Mouse (Mus musculus) heart, embryonic 14.5 days (tissue): ENCODE measurements around the gene Anapc15. TPM values are rescaled to one million over a fixed set of nuclear protein-coding genes. Genes with fewer than 3 reads are reported as not detected.

Experiments
- ATAC-seq: fragments of 200-750 bp; cut with Nextera tagmentation; 2 replicates; pipeline ENCODE4 v1.8.0; 2017; ENCODE audit warnings: low read depth, moderate TSS enrichment; ENCODE audit not compliant: insufficient number of reproducible peaks, insufficient read depth, low FRiP score
- H3K27ac ChIP-seq, 2 experiments: fragments of 200-500 bp in 1 of 2; fragments of 300-500 bp in 1 of 2; sonication (generic) in 1 of 2; replicated peaks in 1 of 2; 2 replicates each; pipeline ENCODE4 v1.5.1; 2012 to 2014; ENCODE audit warnings: low read depth in 2 of 2, low read length in 2 of 2, control low read depth in 1 of 2, mild to moderate bottlenecking in 1 of 2, mixed read lengths in 1 of 2; ENCODE audit not compliant: control insufficient read depth in 1 of 2, insufficient read depth in 1 of 2
- H3K27me3 ChIP-seq: fragments of 300-500 bp; sonication (generic); 2 replicates; pipeline ENCODE4 v1.6.1; 2014; ENCODE audit warnings: mild to moderate bottlenecking, low read length, control low read depth; ENCODE audit not compliant: control insufficient read depth, insufficient read depth
- H3K36me3 ChIP-seq: fragments of 300-500 bp; sonication (generic); 2 replicates; pipeline ENCODE4 v1.6.1; 2014; ENCODE audit warnings: mild to moderate bottlenecking, control low read depth, low read length, mixed read lengths; ENCODE audit not compliant: control insufficient read depth, insufficient read depth
- H3K4me1 ChIP-seq, 2 experiments: fragments of 200-500 bp in 1 of 2; fragments of 300-500 bp in 1 of 2; sonication (generic) in 1 of 2; 2 replicates each; pipeline ENCODE4 v1.6.1; 2012 to 2014; ENCODE audit warnings: low read length in 2 of 2, control low read depth in 1 of 2, mixed read lengths in 1 of 2; ENCODE audit not compliant: control insufficient read depth in 2 of 2, insufficient read depth in 2 of 2
- H3K4me2 ChIP-seq: fragments of 300-500 bp; sonication (generic); 2 replicates; pipeline ENCODE4 v1.6.1; 2014; ENCODE audit warnings: mild to moderate bottlenecking, low read length
- H3K4me3 ChIP-seq, 2 experiments: fragments of 200-500 bp in 1 of 2; fragments of 300-500 bp in 1 of 2; sonication (generic) in 1 of 2; 2 replicates each; pipeline ENCODE4 v1.5.1; 2012 to 2014; ENCODE audit warnings: low read length in 2 of 2, mild to moderate bottlenecking in 2 of 2, control low read depth in 1 of 2, low read depth in 1 of 2, moderate library complexity in 1 of 2; ENCODE audit not compliant: control insufficient read depth in 1 of 2, insufficient read depth in 1 of 2
- H3K9ac ChIP-seq: fragments of 300-500 bp; sonication (generic); 2 replicates; pipeline ENCODE4 v1.6.1; 2014; ENCODE audit warnings: mild to moderate bottlenecking, low read length
- H3K9me3 ChIP-seq: fragments of 300-500 bp; sonication (generic); 2 replicates; pipeline ENCODE4 v1.6.1; 2016; ENCODE audit warnings: low read length, control low read depth; ENCODE audit not compliant: control insufficient read depth
- WGBS: fragments of 180-500 bp; shearing (Covaris S2); extraction: QIAGEN DNeasy Blood & Tissue Kit; methylation state at CpG from one replicate; pipeline ENCODE4 v1.1.7; 2014; 5-methylcytosine and 5-hydroxymethylcytosine counted together
- polyA plus RNA-seq: library from polyadenylated mRNA; unstranded; fragments of >200 nt; fragmentation: Nextera tagmentation; extraction: Ambion mirVana; gene quantifications from 2 replicates; pipeline ENCODE4 v1.2.1, GENCODE M21; 2014

Anapc15 gene
- polyA plus RNA-seq, 1 experiment from 2014 or later = 52.0 TPM

DNA sequence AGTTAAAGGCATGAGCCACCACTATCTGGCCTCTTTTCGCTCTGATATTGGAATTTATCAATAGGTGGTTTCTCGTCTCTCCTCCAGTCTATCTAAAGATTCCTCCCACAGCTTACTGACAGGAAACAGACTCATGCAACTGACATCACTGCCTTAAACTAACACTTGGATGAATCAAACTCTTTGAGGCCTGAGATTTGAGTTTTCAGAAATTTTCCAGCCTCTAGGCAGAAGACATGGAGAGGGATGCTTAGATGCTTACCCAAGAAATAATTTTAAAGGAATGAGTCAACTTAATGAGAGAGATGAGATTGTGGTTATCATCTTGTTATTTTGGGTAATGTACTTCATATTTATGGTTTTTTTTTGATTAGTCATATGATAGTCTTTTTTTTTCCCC, 9.7 kb upstream of the Anapc15 start:
- no peaks in the 10 kb centered on the region for H3K9me3 ChIP-seq
- H3K4me3 ChIP-seq = no peak overlapping the region
- 45% methylated on average over 2 of the region's 2 CpGs for WGBS
- H3K4me2 ChIP-seq = no peak overlapping the region
- ATAC-seq = no peak
- no peak overlapping the region for H3K27ac ChIP-seq
- no peak overlapping the region for H3K9ac ChIP-seq
- H3K27me3 ChIP-seq = no peaks in the 10 kb centered on the region
- no peaks in the 10 kb centered on the region for H3K4me1 ChIP-seq
- H3K36me3 ChIP-seq = no peaks in the 10 kb centered on the region

GRCm38 (mm10) chr7:101857094-101857493, 6.4 kb upstream of the Anapc15 start, which contains the start of gene Folr2:
TSS of gene Folr2 (minus strand) at chr7:101857194.
- no peaks in the 10 kb centered on the region for H3K9me3 ChIP-seq
- H3K4me3 ChIP-seq = no peak within 1 kb of the TSS
- no peaks in the 10 kb centered on the region for H3K36me3 ChIP-seq
- no peaks in the 10 kb centered on the region for H3K4me1 ChIP-seq
- H3K27ac ChIP-seq = no peak within 1 kb of the TSS
- ATAC-seq = no peak
- H3K9ac ChIP-seq = no peak within 1 kb of the TSS
- H3K27me3 ChIP-seq = no peaks in the 10 kb centered on the region
- H3K4me2 ChIP-seq = no peak within 1 kb of the TSS
- WGBS = 87% methylated on average over 4 of the region's 4 CpGs

DNA sequence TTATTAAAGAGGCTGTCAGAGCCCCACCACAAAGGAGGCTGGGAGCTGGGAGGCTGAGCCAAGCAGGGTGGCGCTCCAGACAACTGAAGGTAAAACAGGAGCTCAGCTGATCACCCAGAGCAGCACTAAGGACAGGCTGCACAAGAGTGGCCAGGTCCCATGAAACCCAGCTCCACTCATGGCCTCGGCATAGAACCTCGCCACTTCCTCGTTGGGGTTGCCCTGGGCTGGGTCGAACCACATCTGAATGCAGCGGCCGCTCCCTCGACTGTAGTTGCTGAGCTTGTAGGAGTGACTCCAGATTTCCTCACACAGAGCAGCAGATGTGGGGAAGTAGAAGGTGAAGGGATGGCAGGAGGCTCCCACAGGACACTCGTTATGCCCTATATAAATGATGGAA, 5.2 kb upstream of the Anapc15 start:
- Histone ChIP-seq H3K9me3 (no peaks in the 10 kb centered on the region), H3K36me3 (no peaks in the 10 kb centered on the region), H3K4me1 (no peaks in the 10 kb centered on the region), H3K4me3 (no peak overlapping the region), H3K27ac (no peak overlapping the region), H3K9ac (no peak overlapping the region), H3K4me2 (no peak overlapping the region), H3K27me3 (no peaks in the 10 kb centered on the region)
- no peak for ATAC-seq
- WGBS = 86% methylated on average over 9 of the region's 9 CpGs

DNA sequence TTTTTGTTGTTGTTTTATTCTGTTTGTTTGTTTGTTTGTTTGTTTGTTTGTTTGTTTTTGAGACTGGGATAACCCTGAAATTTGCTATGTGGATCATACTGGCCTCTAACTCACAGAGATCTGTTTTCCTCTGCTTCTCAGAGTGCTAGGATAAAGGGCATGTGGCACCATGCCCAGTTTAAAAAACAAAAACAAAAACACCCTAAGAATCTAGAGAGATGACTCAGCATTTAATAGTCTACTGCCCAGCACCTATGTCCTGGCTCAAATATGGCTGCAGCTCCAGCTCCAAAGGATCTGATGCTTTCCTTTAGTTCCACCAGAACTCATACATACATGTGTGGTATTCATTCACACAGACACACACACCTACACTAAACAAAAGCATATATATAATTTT, 2.5 kb upstream of the Anapc15 start:
- Histone ChIP-seq H3K4me2 (no peak overlapping the region), H3K9me3 (no peaks in the 10 kb centered on the region), H3K27me3 (no peaks in the 10 kb centered on the region), H3K4me3 (no peak overlapping the region), H3K9ac (no peak overlapping the region), H3K27ac (no peak overlapping the region), H3K36me3 (no peaks in the 10 kb centered on the region), H3K4me1 (no peaks in the 10 kb centered on the region)
- ATAC-seq = no peak

DNA sequence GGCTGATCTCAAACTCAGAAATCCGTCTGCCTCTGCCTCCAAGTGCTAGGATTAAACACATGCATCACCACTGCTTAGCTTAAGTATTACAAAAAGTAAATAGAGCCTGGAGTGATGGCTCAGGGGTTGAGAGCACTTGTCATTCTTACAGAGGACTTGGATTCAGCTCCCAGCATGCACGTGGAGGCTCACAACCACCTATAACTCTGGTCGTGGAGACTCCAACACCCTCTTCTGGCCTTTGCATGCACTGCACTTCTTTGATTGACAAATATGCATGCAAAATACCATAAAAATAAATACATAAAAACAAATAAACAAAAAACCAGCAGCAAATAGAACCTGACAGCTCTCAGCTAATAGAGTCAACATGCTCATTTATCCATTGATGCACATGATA, 1.2 kb upstream of the Anapc15 start:
- ATAC-seq = no peak
- 68% methylated on average over 3 of the region's 3 CpGs for WGBS
- no peak overlapping the region for H3K4me2 ChIP-seq

DNA sequence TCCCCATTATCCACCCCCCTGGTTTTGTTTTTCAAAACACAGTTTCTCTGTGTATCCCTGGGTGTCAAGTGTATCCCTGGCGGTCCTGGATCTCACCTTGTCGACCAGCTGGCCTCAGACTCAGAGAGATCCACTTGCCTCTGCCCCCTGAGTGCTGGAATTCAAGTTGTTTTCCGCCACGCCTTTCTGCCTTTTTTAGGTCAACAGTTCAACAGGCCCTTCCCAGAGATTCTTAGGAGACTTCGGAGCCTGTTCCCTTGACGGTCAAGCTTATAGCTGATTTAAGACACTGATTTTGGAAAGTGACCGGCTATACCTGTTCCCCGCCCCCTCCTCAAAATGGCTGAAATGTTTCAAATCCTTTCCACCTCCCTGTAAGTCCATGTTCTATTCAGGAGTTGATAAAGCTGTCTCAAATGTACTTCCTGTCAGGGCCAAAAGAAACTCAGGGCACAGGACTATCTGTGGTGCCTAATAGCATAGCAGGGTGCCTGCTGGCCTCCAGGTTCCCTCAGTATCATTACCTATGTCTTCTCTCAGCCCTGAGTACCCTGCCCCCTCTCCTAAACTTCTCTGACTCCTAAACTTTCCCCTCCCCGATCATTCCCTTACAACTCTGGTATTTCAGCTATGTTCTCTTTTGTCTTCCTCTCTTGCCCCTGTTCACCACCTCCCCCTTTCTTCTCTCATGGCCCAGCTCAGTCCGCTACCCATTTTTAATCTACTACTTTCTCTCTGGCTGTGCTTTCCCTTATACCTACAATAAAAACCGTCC, 3.2 kb downstream of the Anapc15 start:
- 75% methylated on average over 11 of the region's 11 CpGs for WGBS
- Histone ChIP-seq H3K27ac (no peak overlapping the region; a peak in 1 of 4 replicates), H3K4me2 (no peak overlapping the region), H3K36me3 (no peaks in the 10 kb centered on the region), H3K9ac (no peak overlapping the region), H3K4me3 (no peak overlapping the region), H3K27me3 (no peaks in the 10 kb centered on the region), H3K4me1 (peaks cover 17 to 31% of the 10 kb centered on the region in 2 experiments), H3K9me3 (no peaks in the 10 kb centered on the region)
- ATAC-seq = no peak

More for the DNA sequence above, 1.2 kb upstream of the Anapc15 start:
- Histone ChIP-seq H3K4me3 (no peak overlapping the region), H3K27ac (no peak overlapping the region), H3K27me3 (no peaks in the 10 kb centered on the region), H3K36me3 (no peaks in the 10 kb centered on the region), H3K4me1 (peaks cover 5 to 8% of the 10 kb centered on the region in 2 experiments), H3K9me3 (no peaks in the 10 kb centered on the region), H3K9ac (no peak overlapping the region)

GRCm38 (mm10) chr7:101867482-101867881, 4.0 kb downstream of the Anapc15 start:
- WGBS = 97% methylated on average over 4 of the region's 4 CpGs
- no peak for ATAC-seq

More at GRCm38 (mm10) chr7:101867482-101867881, 4.0 kb downstream of the Anapc15 start:
- no peaks in the 10 kb centered on the region for H3K27me3 ChIP-seq
- H3K9ac ChIP-seq = no peak overlapping the region
- no peak overlapping the region for H3K4me2 ChIP-seq
- H3K9me3 ChIP-seq = no peaks in the 10 kb centered on the region
- peaks cover 18 to 32% of the 10 kb centered on the region in 2 experiments for H3K4me1 ChIP-seq
- H3K27ac ChIP-seq = no peak overlapping the region
- H3K36me3 ChIP-seq = no peaks in the 10 kb centered on the region
- H3K4me3 ChIP-seq = no peak overlapping the region
